Comparison of ENCODE assay signal across 14 mouse cellular contexts in genomic region chr9:14632365-14633163, GRCm38 (mm10). TPM values are rescaled to one million over a fixed set of nuclear protein-coding genes. Genes with fewer than 3 reads are reported as not detected.
DNase-seq lines count a peak whose midpoint lies in the region; ATAC-seq and TF ChIP-seq lines count a peak whose summit lies in the region.
"Had no signal": no experiment of that assay in that cellular context is flagged by ENCODE, and none has a peak within 500 bp of the region (broad histone marks: within the 10 kb centered on the region; RNA-seq: fewer than 3 reads in every experiment).

No protein-coding gene starts in this region.

- no peaks in the 10 kb centered on the region for H3K27me3 ChIP-seq in ES-Bruce4 (ENCODE audit: control insufficient read depth, insufficient read depth, low read length, poor library complexity, severe bottlenecking)
- peaks cover 5% of the 10 kb centered on the region; the same call in 1 of the 2 replicates for H3K27me3 ChIP-seq in embryonic facial prominence, embryonic 14.5 days (replicated peaks; ENCODE audit: control insufficient read depth, insufficient read depth, low read length)
- H3K27me3 ChIP-seq in midbrain, embryonic 13.5 days, result peaks cover 33% of the 10 kb centered on the region

- no peak for ATAC-seq in embryonic facial prominence, embryonic 14.5 days (ENCODE audit: low read depth)
- 0 out of 2 replicates have a peak, but pooled peaks have one; percentile 38 for ATAC-seq in midbrain, embryonic 13.5 days
- ATAC-seq: liver, embryonic 12.5 days had no signal

- no peak for TF ChIP-seq EP300 in ES-Bruce4 (IDR thresholded peaks at IDR 0.05; ENCODE audit: insufficient read depth, low read depth, low read length)

- no peak for TF ChIP-seq POLR2A in ES-Bruce4 (IDR thresholded peaks at IDR 0.05; ENCODE audit: insufficient read depth, low read length)

- H3K36me3 ChIP-seq in ES-Bruce4 (ENCODE audit: control insufficient read depth, insufficient read depth, low read length, poor library complexity, severe bottlenecking), result no peaks in the 10 kb centered on the region
- H3K36me3 ChIP-seq in embryonic facial prominence, embryonic 14.5 days (ENCODE audit: control insufficient read depth, insufficient read depth, low read length), result no peaks in the 10 kb centered on the region
- no peaks in the 10 kb centered on the region for H3K36me3 ChIP-seq in midbrain, embryonic 13.5 days
- H3K36me3 ChIP-seq: intestine, embryonic 15.5 days; liver, embryonic 12.5 days; lung, embryonic 15.5 days had no signal

- H3K4me3 ChIP-seq in gastrocnemius, adult 2 months, result no peak overlapping the region
- no peak overlapping the region for H3K4me3 ChIP-seq in ES-Bruce4 (ENCODE audit: low read depth, low read length)
- no peak overlapping the region for H3K4me3 ChIP-seq in embryonic facial prominence, embryonic 14.5 days (ENCODE audit: low read depth, low read length)
- no peak overlapping the region for H3K4me3 ChIP-seq in midbrain, embryonic 13.5 days (replicated peaks)
- H3K4me3 ChIP-seq: intestine, embryonic 15.5 days; liver, embryonic 12.5 days; lung, embryonic 15.5 days had no signal

- H3K9me3 ChIP-seq in ES-Bruce4 (replicated peaks; ENCODE audit: control insufficient read depth, insufficient read depth, low read length, poor library complexity, severe bottlenecking), result no peaks in the 10 kb centered on the region
- H3K9me3 ChIP-seq in embryonic facial prominence, embryonic 14.5 days (ENCODE audit: control insufficient read depth, low read length), result no peaks in the 10 kb centered on the region
- H3K9me3 ChIP-seq in midbrain, embryonic 13.5 days, result no peaks in the 10 kb centered on the region
- H3K9me3 ChIP-seq: intestine, embryonic 15.5 days; liver, embryonic 12.5 days; lung, embryonic 15.5 days had no signal

- TF ChIP-seq CTCF in gastrocnemius, adult 2 months (IDR thresholded peaks at IDR 0.05), result no peak
- TF ChIP-seq CTCF in ES-Bruce4 (IDR thresholded peaks at IDR 0.05; ENCODE audit: low read depth, low read length), result no peak

- intact Hi-C loops in gastrocnemius, adult 2 months (cut with DNase I), result no loop called here

- no peak overlapping the region for H3K9ac ChIP-seq in ES-Bruce4 (ENCODE audit: low read depth, poor library complexity, severe bottlenecking)
- no peak overlapping the region for H3K9ac ChIP-seq in embryonic facial prominence, embryonic 14.5 days (ENCODE audit: low read depth, low read length)
- H3K9ac ChIP-seq in midbrain, embryonic 13.5 days (replicated peaks), result no peak overlapping the region; the same call in 1 of the 2 replicates
- H3K9ac ChIP-seq: intestine, embryonic 15.5 days; liver, embryonic 12.5 days; lung, embryonic 15.5 days had no signal

- WGBS in embryonic facial prominence, embryonic 14.5 days, result 65% methylated on average over 10 of the region's 10 CpGs
- WGBS in midbrain, embryonic 13.5 days, result 16% methylated on average over 10 of the region's 10 CpGs

- no peak overlapping the region for H3K4me2 ChIP-seq in embryonic facial prominence, embryonic 14.5 days (ENCODE audit: low read depth, low read length)
- H3K4me2 ChIP-seq in midbrain, embryonic 13.5 days (replicated peaks), result peak overlapping the region; percentile 7; the same call in 1 of the 2 replicates
- H3K4me2 ChIP-seq: intestine, embryonic 15.5 days; liver, embryonic 12.5 days; lung, embryonic 15.5 days had no signal

- peaks cover 3% of the 10 kb centered on the region for H3K4me1 ChIP-seq in ES-Bruce4 (ENCODE audit: control insufficient read depth, insufficient read depth, low read length)
- H3K4me1 ChIP-seq in embryonic facial prominence, embryonic 14.5 days (ENCODE audit: control insufficient read depth, insufficient read depth, low read length), result peaks cover 16% of the 10 kb centered on the region; the same call in 1 of the 2 replicates
- peaks cover 43% of the 10 kb centered on the region for H3K4me1 ChIP-seq in midbrain, embryonic 13.5 days (replicated peaks)
- H3K4me1 ChIP-seq: liver, embryonic 12.5 days; lung, embryonic 15.5 days had no signal

- peak overlapping the region; percentile 53 for H3K27ac ChIP-seq in gastrocnemius, adult 2 months
- 0 out of 2 replicates have a peak overlapping the region, but pooled peaks have one; percentile 26 for H3K27ac ChIP-seq in ES-Bruce4 (ENCODE audit: insufficient read depth, low read length)
- peak overlapping the region; percentile 45; the same call in 1 of the 2 replicates for H3K27ac ChIP-seq in embryonic facial prominence, embryonic 14.5 days (replicated peaks; ENCODE audit: low read depth, low read length)
- H3K27ac ChIP-seq in midbrain, embryonic 13.5 days, result no peak overlapping the region
- H3K27ac ChIP-seq: intestine, embryonic 15.5 days; liver, embryonic 12.5 days; lung, embryonic 15.5 days had no signal

- DNase-seq in gastrocnemius, adult 2 months, result no peak
- no peak for DNase-seq in gastrocnemius, adult 8-10 months (ENCODE audit: low spot score in 2 of 2)
- DNase-seq in embryonic facial prominence, embryonic 14.5 days (ENCODE audit: low spot score), result no peak
- DNase-seq in ovary, postnatal 36 days (ENCODE audit: low spot score), result no peak
- DNase-seq in urinary bladder, adult 18-20 months (ENCODE audit: low spot score in 2 of 2), result no peak
- DNase-seq in kidney, postnatal 4 days, result no peak
- DNase-seq: cerebellum, adult 9-11 months; kidney, postnatal 14 days; thymus, adult 18-20 months had no signal

RNA-seq across cellular contexts. Expression of gene Amotl1, which starts 12.3 kb away (rescaled TPM):
- total RNA-seq in gastrocnemius, adult 2 months (2021), result 100 to 1,000 TPM; 397 to 399 TPM
- 100 to 1,000 TPM; 324 to 412 (median 352) TPM for total RNA-seq in gastrocnemius, adult 8-10 months (2022)
- 36.0 and 40.6 TPM in 2 replicates for polyA plus RNA-seq in ES-Bruce4 (2011; ENCODE audit: insufficient read depth, insufficient read length, low read depth, missing spikeins)
- 48.4 and 49.1 TPM in 2 replicates for polyA plus RNA-seq in embryonic facial prominence, embryonic 14.5 days (2014; fragmentation: Nextera tagmentation; extraction: Ambion mirVana)
- 9.8 and 9.9 TPM in 2 replicates for polyA plus RNA-seq in midbrain, embryonic 13.5 days (2015; fragmentation: Nextera tagmentation; extraction: Ambion mirVana)
